Mouse (Mus musculus) induced T-regulatory cell, adult 2 months (primary cell): Measurements from ENCODE around the gene Grem2.

Experiments used
- DNase-seq: peaks from one replicate; pipeline ENCODE4 v3.0.0-alpha.2; 2012; ENCODE audit warnings: low read depth

Gene Grem2

DNA sequence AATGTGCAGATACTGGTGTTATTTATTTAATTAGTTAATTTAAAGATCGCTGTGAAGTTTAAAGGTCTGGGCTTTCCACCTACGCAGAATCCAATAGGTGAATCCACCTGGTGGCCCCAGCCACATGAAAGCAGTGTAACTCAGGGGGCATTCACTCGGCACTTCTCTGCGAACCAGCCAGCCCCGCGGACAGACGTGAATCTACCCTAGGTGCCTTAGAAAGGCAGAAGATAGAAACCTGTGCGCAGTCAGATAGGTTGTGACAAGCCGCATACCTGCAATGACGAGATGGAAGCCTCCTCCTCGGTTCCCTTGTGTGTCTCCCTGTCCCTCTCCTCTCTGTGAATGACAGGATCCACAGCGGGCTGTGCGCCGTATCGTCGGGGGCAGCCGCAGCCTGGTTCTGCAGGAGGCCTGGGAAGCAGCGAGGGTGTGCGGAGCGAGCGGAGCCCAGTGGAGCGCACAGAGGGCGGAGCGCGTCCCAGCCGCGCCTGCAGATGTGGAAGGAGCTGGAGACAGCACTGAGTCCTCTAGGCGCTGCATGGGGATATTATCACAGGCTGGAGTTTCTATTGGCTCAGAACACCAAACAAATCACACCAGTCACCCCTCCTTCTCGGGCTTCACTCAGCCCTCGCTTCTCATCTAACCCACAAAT is at the start of gene Grem2:
Grem2 (minus strand) TSS at position 522 of the 658 bp plus-strand sequence.
- no peak for DNase-seq

DNA sequence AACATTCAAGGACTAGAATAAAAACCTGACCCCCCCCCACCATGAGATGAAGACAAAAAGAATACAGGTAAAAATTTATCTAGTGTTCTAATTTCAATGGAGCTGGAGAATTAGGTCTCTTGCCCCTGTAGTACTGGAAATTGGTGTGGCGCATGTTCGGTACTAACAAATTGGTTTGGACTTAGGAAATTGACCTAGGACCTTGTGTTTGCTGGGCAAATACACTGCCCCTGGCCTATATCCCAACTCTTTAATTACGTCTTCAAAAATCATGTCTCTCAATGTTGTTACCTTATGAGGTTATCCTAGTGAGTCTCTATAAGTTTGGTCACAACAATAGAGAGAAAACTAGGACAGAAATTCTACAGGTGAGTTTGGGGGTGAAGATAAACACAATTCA is 38.2 kb upstream of the Grem2 start:
- no peak for DNase-seq

DNA sequence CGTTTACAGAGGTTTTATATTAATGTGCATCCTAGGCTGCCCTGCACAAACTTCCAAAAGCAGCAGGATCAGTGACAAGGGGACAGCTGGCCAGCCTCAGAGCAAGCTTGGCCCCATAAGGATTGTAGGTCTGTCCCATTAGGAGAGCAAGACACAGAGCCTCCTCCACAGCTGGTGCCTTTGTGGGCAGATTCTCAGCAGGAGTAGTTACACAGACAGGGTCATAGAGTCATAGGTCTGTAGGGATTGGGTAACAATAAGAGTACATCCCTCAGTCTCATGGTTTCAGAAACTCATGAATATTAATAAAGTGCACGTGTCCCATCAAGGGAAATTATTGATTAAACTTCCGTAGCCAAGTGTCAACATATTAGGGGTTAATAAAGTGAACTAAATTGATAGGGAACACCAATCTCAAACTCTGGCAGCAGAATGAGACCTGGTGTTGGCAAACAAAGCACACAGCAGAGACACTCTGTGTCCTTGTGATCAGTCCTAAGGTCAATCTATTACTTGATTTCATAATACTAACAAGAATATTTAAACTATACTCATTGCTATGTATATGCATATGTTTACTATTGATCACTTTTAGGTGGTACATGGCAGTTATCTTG is 9.5 kb upstream of the Grem2 start:
- DNase-seq = no peak

DNA sequence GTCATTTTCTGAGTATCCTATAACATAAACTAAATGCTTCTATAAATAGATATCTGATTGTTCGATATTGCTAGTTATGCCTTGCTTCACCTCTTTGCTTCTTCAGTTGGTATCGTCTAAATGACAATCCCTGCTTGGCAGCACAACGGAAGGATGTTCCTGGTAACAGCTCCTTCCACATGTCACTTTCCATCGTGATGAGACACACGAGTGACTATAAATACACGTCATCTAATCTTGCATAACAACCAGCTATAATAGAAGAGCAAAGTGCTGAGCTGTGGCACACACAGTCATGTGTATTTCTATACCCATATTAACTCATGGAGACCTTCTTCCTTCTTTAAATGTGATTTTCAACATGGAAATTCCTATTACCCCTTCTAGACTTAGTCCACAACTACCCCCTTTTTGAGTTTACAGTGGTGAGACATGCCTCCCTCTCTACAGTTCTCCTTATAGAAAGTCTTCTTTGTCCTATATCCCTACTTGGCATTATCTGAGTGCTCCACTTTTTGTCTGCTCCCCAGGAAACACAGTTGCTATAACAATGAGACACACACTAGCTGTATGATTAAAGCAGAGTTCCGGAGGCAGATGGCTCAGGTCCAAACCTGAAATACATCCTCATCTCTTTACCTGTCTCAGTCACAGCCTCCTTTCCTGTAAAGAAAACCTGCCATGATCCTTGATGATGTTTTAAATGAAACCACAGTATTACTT is 8.0 kb upstream of the Grem2 start:
- DNase-seq = no peak

DNA sequence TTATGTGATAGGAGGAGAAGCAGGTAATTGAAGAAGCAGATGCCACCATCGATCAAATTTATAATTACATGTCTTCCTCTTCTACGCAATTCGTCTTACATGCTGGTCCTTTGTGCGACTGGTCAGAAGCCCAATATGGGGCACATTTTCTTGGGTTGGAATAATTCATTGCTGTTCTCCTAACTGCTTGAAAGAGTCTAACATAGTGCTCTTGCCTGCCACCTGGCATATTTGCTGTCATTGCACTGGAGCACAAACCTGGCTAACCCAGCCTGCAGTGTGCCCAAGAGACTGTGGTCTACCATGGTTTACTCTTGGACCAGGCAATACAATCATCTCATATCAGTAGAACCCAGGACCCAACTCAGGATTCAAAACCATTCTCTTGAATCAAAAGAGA is 2.7 kb downstream of the Grem2 start:
- DNase-seq = no peak

GRCm38 (mm10) chr1:174918236-174918870 is 3.3 kb downstream of the Grem2 start:
- DNase-seq = no peak

DNA sequence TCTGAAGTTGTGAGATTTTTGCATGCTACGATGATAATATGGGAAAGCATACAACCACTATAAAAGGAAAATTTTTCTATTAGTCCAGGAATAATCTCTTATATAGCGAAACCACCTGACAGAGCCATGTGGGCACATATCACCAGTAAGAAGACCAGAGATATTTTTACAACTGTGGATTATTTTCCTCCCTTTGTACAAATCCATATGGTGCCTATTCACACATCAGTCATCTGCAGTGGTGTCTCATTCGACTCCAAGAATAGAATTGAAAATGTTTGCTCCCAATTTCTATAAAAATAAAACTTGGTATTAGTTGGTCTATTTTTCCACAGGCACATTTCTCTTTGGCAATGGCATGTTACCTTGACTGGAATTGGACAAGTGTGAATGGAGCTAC is 11.8 kb downstream of the Grem2 start:
- DNase-seq = no peak

DNA sequence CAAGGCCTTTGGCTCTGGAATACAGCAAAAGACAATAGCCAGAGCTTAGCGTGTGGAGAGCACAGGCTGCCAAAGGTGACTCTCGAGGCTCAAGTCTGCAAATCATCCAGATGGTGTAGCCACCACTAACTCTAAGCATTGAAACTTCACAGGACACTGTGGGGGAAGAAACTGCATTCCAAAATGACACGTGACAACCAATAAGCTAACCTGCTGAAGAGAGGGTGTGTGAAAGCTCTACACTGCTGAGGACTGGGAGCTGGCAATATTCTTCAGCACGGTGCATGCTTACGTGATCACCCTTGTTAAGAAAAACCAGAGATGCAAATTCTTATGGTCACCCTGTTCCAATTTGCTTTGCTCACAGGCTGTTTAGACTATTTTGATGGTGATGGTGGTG is 13.4 kb downstream of the Grem2 start:
- no peak for DNase-seq

DNA sequence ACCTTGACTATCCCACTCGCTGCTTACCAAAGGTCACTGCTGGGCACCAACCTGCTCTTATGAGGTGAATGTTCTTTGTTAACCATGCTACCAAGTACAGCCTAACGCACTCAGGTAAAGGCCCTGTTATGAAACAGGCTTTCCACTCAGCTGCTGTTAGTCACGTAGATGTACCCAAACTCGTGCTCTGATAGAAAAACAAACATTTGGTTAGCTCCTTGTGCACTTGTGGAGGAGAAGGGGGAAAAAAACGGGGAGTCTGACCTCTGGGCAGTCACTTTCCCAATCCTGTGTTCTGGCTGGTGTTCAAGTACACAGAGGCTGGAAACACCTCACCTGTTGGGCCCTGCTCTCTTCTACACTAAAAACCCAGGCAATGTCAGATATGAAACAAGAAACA is 14.0 kb downstream of the Grem2 start:
- no peak for DNase-seq

GRCm38 (mm10) chr1:174902755-174903154 is 18.9 kb downstream of the Grem2 start:
- DNase-seq = no peak

GRCm38 (mm10) chr1:174892471-174892870 is 29.1 kb downstream of the Grem2 start:
- DNase-seq = no peak

DNA sequence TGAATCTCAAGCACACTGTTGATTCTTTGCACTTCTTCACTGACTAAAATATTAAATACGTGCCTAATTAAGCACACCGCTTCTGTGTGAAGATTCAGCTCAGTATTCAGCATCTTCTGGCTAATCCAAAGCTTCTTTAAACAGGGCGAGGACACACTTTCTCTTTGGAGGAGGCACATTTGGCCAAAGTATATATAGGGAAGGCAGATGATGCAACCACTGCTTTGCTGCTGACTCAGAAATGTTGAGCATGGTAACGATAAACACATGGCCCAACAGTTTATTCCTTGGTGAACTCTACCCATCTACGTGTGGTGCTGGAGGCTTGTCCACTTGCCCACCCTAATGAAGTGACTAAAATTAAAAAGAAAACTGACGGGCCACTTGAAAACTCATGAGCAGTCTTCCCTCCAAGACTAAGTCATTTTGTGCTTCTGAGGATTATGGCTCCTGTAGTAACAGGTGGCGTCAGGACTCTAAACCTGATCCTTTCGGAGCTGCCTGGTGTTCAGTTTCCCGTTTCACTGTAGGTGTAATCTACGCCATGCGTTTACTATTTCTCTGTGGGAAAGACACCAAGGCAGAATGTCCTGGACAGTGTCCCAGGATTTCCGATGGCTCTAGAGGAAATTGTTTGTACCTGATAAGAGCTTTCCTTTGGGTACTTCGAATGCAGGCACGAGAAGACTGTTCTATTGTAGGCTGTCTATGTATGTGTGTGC is 32.8 kb downstream of the Grem2 start:
- no peak for DNase-seq

GRCm38 (mm10) chr1:174888073-174888472 is 33.5 kb downstream of the Grem2 start:
- DNase-seq = no peak

GRCm38 (mm10) chr1:174882496-174882895 is 39.1 kb downstream of the Grem2 start:
- no peak for DNase-seq

DNA sequence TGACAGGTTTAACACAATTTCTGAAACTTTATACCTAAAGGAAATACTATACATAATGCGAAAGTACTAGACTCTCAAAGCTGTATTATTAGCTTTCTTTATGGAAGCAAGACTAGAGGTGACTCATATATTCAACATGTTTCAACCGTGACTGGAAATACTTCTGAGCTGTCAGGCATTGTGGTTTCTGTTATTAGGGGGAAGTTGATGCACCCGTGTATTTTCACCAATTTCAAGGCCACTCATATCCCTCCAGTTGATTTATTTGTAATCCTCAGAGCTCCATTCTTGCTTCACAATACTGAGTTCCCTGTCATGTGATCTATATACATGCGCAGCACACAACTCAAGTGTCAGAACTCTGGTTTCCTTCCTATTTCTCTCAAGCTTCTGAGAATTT is 46.4 kb downstream of the Grem2 start:
- no peak for DNase-seq

- DNase-seq = no peak
Measured at GRCm38 (mm10) chr1:174860407-174861118, 61.1 kb downstream of the Grem2 start.

DNA sequence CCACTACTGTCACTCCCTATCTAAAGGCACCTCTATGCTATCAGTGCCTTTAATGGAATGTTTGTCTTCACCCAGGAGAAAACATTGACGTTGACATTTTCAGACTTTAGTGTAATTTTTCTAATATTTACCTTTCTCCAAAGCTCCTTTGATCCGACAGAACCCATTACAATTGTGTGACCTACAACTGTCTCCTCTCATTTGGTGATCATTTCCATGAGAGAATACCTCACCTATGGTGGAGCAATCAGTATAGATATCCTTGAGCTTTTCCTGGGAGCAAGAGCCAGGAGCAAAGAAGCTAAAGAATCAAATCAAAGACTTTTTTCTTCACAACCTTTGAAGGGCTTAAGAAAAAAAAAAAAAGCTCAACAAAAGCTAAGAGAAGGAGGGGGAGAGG is 65.4 kb downstream of the Grem2 start:
- DNase-seq = no peak

DNA sequence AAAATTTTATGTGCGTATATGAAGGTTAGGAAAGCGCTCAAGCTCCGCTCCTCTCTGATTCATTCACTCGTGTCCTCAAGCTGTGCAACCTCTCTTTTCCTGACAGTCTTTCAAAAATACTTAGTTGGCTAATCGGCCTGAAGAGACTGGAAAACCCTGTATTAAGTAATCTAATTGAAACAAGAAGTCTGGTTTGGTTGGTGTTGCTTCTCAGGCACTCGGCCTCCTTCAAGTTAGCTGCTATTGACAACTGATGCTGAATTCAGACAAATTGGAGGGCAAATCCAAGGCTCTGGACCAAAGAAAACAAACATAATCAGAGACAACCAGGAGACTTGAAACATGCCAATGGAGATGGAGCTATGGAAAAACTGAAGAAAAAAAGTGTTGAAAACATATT is 76.8 kb downstream of the Grem2 start:
- DNase-seq = no peak

DNA sequence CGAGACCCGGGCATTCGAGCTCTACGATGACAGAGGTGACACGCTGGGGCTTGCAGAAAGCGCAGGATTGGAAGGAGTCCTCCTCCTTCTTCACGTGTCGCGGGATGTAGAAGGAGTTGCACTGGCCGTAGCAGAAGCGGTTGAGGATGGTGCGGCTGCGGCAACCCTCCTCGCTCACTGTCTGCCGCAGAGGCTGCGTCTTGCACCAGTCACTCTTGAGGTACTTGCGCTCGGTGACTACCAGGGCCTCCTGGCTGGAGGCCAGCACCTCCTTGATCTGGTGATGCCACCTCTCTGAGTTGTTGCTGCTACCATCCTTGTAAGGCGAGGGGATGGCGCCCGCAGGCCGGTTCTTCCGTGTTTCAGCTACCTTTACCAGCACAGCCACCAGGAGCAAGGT is 84.8 kb downstream of the Grem2 start:
- no peak for DNase-seq

DNA sequence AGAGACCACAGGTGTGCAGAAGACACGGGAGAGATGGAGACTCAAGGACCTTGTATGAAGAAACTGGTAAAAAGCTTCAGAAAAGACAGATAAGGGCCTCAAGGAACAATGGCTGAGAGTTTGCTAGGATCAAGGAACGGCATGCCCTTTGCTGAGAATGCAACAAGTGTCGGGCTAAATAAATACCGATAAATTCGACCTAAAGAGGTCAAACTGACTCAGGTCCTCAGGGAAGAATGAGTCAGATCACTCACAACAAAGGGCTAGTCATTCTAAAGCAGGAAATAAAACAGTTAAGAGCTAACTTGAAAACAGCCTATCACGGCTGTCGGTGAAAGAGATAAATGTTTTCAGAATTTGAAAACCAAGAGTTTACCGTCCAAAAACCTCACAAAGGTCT is 95.1 kb downstream of the Grem2 start:
- no peak for DNase-seq

GRCm38 (mm10) chr1:174811846-174812245 is 109.8 kb downstream of the Grem2 start:
- no peak for DNase-seq

DNA sequence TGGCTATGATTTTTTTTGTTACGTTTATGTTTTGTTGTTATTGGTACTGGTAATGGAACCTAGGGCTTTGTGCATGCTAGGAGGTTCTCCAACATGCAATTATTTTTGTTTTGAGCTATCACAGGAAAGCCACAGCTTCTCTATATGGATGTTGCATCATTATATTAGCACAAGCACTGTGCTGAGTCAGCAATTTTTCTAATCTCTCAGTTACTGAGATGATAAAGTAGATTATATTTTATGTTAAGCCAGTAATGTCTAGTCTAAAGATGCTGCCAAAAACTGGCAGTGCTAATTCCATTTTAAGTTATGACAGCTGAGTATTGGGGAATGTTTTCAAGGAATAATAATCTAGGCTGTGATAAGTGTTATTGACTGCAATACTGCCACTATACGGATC is 133.0 kb downstream of the Grem2 start:
- no peak for DNase-seq
